Mouse (Mus musculus) midbrain, embryonic 11.5 days (tissue): Measurements from ENCODE around the gene Cct8. TPM values are rescaled to one million over a fixed set of nuclear protein-coding genes. Genes with fewer than 3 reads are reported as not detected.

Experiments
- ATAC-seq: fragments of 200-750 bp; cut with Nextera tagmentation; 2 replicates; pipeline ENCODE4 v1.8.0; 2017; ENCODE audit warnings: moderate TSS enrichment, moderate library complexity; ENCODE audit not compliant: low FRiP score
- DNase-seq: peaks from one replicate; pipeline ENCODE4 v3.0.0; 2015; ENCODE audit warnings: low spot score; ENCODE audit errors: missing footprints
- H3K27ac ChIP-seq: fragments of 300-500 bp; sonication (generic); 2 replicates; pipeline ENCODE4 v1.5.1; 2014; ENCODE audit warnings: low read depth, low read length
- H3K27me3 ChIP-seq: fragments of 300-500 bp; sonication (generic); 2 replicates; pipeline ENCODE4 v1.6.1; 2014; ENCODE audit warnings: mild to moderate bottlenecking, low read length, moderate library complexity, mixed read lengths; ENCODE audit not compliant: control insufficient read depth, insufficient read depth
- H3K36me3 ChIP-seq: fragments of 300-500 bp; sonication (generic); 2 replicates; pipeline ENCODE4 v1.6.1; 2014; ENCODE audit warnings: mild to moderate bottlenecking, low read length, moderate library complexity, mixed read lengths; ENCODE audit not compliant: control insufficient read depth, insufficient read depth
- H3K4me1 ChIP-seq: fragments of 300-500 bp; sonication (generic); 2 replicates; pipeline ENCODE4 v1.6.1; 2014; ENCODE audit warnings: low read length; ENCODE audit not compliant: control insufficient read depth, insufficient read depth
- H3K4me2 ChIP-seq: fragments of 300-500 bp; sonication (generic); 2 replicates; pipeline ENCODE4 v1.6.1; 2014; ENCODE audit warnings: mild to moderate bottlenecking, moderate library complexity
- H3K4me3 ChIP-seq: fragments of 300-500 bp; sonication (generic); 2 replicates; pipeline ENCODE4 v1.5.1; 2014; ENCODE audit warnings: low read depth, low read length
- H3K9ac ChIP-seq: fragments of 300-500 bp; sonication (generic); 2 replicates; pipeline ENCODE4 v1.6.1; 2014; ENCODE audit warnings: low read length
- H3K9me3 ChIP-seq: fragments of 300-500 bp; sonication (generic); 2 replicates; pipeline ENCODE4 v1.6.1; 2016; ENCODE audit warnings: low read length; ENCODE audit not compliant: control insufficient read depth
- WGBS: fragments of 180-500 bp; shearing (Covaris S2); extraction: QIAGEN DNeasy Blood & Tissue Kit; methylation state at CpG from one replicate; pipeline ENCODE4 v1.1.7; 2014; 5-methylcytosine and 5-hydroxymethylcytosine counted together
- polyA plus RNA-seq: library from polyadenylated mRNA; unstranded; fragments of >200 nt; fragmentation: Nextera tagmentation; extraction: Ambion mirVana; gene quantifications from 2 replicates; pipeline ENCODE4 v1.2.1, GENCODE M21; 2014

Cct8 gene
- 693 and 743 TPM in 2 replicates for polyA plus RNA-seq

DNA sequence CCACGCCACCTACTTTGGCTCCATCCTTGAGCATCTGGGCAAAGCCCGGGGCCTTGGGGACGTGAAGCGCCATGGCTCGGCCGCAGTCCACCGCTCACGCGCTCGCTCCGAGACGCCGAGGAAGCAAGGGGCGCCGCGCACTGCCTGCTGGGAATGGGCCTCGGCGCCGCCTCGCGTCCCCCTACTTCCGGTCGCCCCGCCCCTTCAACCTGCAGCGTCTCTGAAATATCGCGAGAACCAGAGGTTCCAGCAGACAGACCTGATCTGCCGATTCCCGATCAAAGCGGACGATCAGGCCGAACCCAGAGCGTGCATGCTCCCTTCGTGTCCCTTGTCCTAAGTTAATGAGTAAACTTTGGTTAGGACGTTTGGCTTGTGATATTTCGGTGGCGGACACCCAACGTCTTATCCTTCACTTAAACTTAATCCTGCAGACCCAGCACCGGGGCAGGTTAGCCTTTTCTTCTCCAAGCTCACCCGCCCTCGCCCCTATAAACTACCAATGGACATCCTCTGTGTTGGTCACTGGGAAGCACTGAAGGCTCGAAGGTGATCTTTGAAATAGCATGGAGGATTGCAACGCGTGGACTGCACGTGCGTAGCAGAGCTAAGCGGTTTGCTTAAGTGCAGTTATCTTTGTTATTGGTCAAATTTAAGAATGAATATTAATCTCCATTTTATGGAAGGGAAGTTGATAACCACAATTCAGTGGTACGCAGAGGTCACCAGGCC is at the start of gene Cct8:
TSS of gene Cct8 (minus strand) at position 158 of the 732 bp plus-strand sequence.
- peak; percentile 97 for ATAC-seq
- WGBS: under 1% methylated on average over 47 of the region's 48 CpGs

DNA sequence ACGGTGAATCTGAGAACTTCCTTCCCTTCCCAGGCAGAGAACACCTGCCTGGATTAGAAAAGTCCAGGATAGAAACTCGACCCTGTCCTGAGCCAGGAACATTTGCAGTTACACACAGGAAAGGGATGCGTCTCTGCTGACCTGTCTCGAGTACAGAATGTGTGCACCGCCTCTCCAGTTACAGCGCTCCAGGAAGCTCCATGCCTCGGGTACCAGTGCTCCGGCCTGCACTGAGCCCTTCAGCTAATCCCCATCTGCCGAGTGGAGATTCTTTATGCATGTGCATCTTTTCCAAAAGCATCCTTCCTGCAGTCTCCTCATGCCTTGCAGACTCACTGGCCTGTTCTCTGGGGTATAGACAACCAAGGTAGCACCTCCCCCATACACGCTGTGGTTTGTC is 33.1 kb upstream of the Cct8 start:
- no peaks in the 10 kb centered on the region for H3K9me3 ChIP-seq
- no peak overlapping the region for H3K27ac ChIP-seq
- H3K4me3 ChIP-seq: no peak overlapping the region
- 78% methylated on average over 10 of the region's 10 CpGs for WGBS
- ATAC-seq (no peak), DNase-seq (no peak)
- no peaks in the 10 kb centered on the region for H3K27me3 ChIP-seq
- no peaks in the 10 kb centered on the region for H3K36me3 ChIP-seq
- no peak overlapping the region for H3K9ac ChIP-seq
- H3K4me1 ChIP-seq: no peaks in the 10 kb centered on the region
- no peak overlapping the region for H3K4me2 ChIP-seq

More for the DNA sequence above, at the start of gene Cct8:
- peak within 1 kb of the TSS; percentile 95 for H3K9ac ChIP-seq
- peak within 1 kb of the TSS; percentile 47 for H3K27ac ChIP-seq
- peaks cover 14% of the 10 kb centered on the region for H3K4me1 ChIP-seq
- no peaks in the 10 kb centered on the region for H3K27me3 ChIP-seq
- peaks cover 5% of the 10 kb centered on the region; the same call in 1 of the 2 replicates for H3K36me3 ChIP-seq
- no peaks in the 10 kb centered on the region for H3K9me3 ChIP-seq
- peak within 1 kb of the TSS; percentile 82 for H3K4me2 ChIP-seq
- peak; percentile 99 for DNase-seq
- peak within 1 kb of the TSS; percentile 91 for H3K4me3 ChIP-seq

DNA sequence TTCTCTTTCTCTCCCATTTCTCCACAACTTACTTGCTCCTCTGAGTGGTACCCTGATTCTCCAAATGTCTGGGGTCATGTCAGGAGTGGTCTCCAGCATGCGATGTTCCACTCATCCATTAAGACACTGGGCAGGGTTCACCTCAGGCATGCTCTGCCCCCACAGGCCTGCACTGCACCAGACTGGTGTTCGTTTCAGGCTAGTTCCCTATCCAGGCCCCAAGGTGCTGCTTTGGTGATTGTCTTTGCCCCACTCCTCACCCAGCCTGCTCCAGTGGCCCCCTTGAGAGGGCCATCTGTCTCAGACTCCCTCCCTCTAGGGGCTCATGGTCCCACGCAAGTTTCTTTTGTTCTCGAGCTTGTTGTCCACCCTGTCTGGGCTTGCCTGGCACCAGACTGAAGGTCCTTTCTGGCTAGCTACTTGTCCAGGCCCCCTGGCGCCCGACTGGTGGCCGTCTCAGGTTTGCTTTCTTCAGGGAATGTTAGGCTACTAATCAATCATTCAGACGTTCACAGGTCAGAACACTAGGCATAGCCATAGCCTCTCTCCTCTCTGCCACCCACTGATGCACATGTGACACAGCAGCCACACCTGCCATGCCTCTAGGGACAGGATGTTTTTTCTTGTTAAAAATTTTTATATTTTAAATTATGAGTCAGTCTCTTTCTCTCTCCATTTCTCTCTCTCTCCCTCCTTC is 32.0 kb upstream of the Cct8 start:
- H3K27me3 ChIP-seq: no peaks in the 10 kb centered on the region
- ATAC-seq (no peak), DNase-seq (no peak)
- no peak overlapping the region for H3K4me2 ChIP-seq
- no peaks in the 10 kb centered on the region for H3K9me3 ChIP-seq
- WGBS: 79% methylated on average over 8 of the region's 8 CpGs
- no peak overlapping the region for H3K27ac ChIP-seq
- H3K4me1 ChIP-seq: no peaks in the 10 kb centered on the region
- no peak overlapping the region for H3K9ac ChIP-seq
- no peaks in the 10 kb centered on the region for H3K36me3 ChIP-seq
- no peak overlapping the region for H3K4me3 ChIP-seq

- Histone ChIP-seq H3K9me3 (no peaks in the 10 kb centered on the region), H3K4me1 (no peaks in the 10 kb centered on the region), H3K4me3 (no peak overlapping the region), H3K27ac (no peak overlapping the region), H3K4me2 (no peak overlapping the region), H3K9ac (no peak overlapping the region), H3K36me3 (no peaks in the 10 kb centered on the region), H3K27me3 (no peaks in the 10 kb centered on the region)
- DNase-seq (no peak), ATAC-seq (no peak)
- 84% methylated on average over 5 of the region's 5 CpGs for WGBS
These were observed 28.6 kb upstream of the Cct8 start for GRCm38 (mm10) chr16:87524228-87524627.

DNA sequence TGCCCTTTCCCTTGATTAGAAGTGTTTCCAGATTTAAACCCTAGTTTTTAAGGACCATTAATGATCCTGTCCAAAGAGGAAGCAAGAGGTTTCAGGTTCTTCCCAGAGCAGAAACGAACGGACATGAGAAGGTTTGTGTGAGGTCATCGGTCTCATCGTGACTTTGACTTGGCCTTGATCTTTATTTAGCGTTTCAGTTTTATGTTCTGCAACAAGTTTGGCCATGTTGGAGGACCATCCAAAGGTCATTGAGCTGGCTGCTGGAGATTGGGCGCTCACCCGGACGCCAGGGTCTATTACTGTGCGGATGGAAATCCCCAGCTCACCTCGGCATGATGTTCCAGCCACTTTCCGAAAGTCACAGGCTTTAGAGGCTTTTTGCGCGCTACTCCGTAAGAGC is 16.7 kb upstream of the Cct8 start:
- DNase-seq (no peak), ATAC-seq (no peak)
- Histone ChIP-seq H3K9me3 (no peaks in the 10 kb centered on the region), H3K27me3 (no peaks in the 10 kb centered on the region), H3K4me1 (no peaks in the 10 kb centered on the region), H3K36me3 (no peaks in the 10 kb centered on the region), H3K4me2 (no peak overlapping the region), H3K9ac (no peak overlapping the region), H3K4me3 (no peak overlapping the region), H3K27ac (no peak overlapping the region)
- whole genome bisulfite sequencing: 94% methylated on average over 14 of the region's 14 CpGs

DNA sequence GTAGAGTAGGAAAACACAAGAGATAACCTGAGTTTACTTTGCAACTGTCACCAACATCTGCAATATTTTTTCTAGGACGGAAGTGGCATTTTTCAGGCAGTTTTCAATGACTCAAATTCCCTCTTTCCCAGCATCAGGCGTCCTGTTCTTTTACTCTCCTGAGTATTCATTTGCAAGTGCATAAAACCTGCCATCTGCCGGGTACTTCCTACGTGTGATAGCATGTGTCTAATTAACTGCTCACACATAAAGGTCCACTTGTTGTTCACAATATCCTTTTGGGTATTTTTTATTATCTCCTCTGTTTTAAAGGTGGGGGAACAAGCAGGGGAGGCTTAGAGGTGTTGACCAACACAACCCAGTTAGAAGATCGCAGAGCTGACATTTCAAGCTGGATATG is 16.0 kb upstream of the Cct8 start:
- Histone ChIP-seq H3K4me3 (no peak overlapping the region), H3K36me3 (no peaks in the 10 kb centered on the region)

GRCm38 (mm10) chr16:87501304-87502078 is 5.8 kb upstream of the Cct8 start:
- no peak overlapping the region for H3K4me3 ChIP-seq
- DNase-seq: no peak
- no peaks in the 10 kb centered on the region for H3K27me3 ChIP-seq
- WGBS: 68% methylated on average over 13 of the region's 13 CpGs
- ATAC-seq: no peak
- no peak overlapping the region for H3K9ac ChIP-seq
- no peak overlapping the region for H3K4me2 ChIP-seq
- no peaks in the 10 kb centered on the region for H3K36me3 ChIP-seq
- H3K27ac ChIP-seq: no peak overlapping the region
- no peaks in the 10 kb centered on the region for H3K9me3 ChIP-seq
- peaks cover 5% of the 10 kb centered on the region for H3K4me1 ChIP-seq

More for the DNA sequence above, 16.0 kb upstream of the Cct8 start:
- 80% methylated on average over 5 of the region's 5 CpGs for WGBS
- Histone ChIP-seq H3K4me1 (no peaks in the 10 kb centered on the region), H3K27ac (no peak overlapping the region), H3K9ac (no peak overlapping the region), H3K9me3 (no peaks in the 10 kb centered on the region), H3K27me3 (no peaks in the 10 kb centered on the region), H3K4me2 (no peak overlapping the region)
- DNase-seq: no peak
- no peak for ATAC-seq

- no peaks in the 10 kb centered on the region for H3K9me3 ChIP-seq
- peak; percentile 72 for DNase-seq
- H3K27ac ChIP-seq: no peak overlapping the region
- H3K4me2 ChIP-seq: no peak overlapping the region
- WGBS: 69% methylated on average over 6 of the region's 6 CpGs
- ATAC-seq: no peak
- H3K36me3 ChIP-seq: no peaks in the 10 kb centered on the region
- no peaks in the 10 kb centered on the region for H3K27me3 ChIP-seq
- H3K9ac ChIP-seq: no peak overlapping the region
- H3K4me3 ChIP-seq: no peak overlapping the region
- H3K4me1 ChIP-seq: peaks cover 8% of the 10 kb centered on the region
These were observed 3.9 kb upstream of the Cct8 start for GRCm38 (mm10) chr16:87499556-87499955.

DNA sequence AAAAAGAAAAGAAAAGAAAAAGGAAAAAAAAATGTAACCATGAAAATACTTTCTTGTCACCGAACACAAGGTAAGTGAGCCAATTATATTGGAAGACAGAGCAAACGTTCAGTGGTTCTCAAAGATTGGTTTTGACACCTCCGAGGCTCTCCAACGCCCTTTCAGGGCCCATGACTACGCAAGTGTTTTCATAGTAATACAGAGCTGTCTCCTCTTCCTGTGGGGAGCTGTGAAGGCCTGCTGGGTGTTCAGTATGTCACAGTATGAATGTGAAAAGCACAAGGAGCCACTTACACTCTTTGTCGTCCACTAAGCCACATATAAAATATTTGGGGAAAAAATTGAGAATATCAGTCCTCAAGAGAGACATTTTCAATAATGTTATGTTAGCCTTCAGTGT is 1.5 kb upstream of the Cct8 start:
- 89% methylated on average over 6 of the region's 6 CpGs for WGBS
- ATAC-seq: no peak

More for the DNA sequence above, 1.5 kb upstream of the Cct8 start:
- Histone ChIP-seq H3K9me3 (no peaks in the 10 kb centered on the region), H3K36me3 (no peaks in the 10 kb centered on the region; the same call in 1 of the 2 replicates), H3K4me3 (no peak overlapping the region), H3K4me2 (no peak overlapping the region), H3K27me3 (no peaks in the 10 kb centered on the region), H3K9ac (no peak overlapping the region), H3K4me1 (peaks cover 14% of the 10 kb centered on the region), H3K27ac (no peak overlapping the region)
- peak; percentile 69 for DNase-seq
